Mouse (Mus musculus) embryonic facial prominence, embryonic 14.5 days (tissue): ENCODE data around the gene Cd101. TPM values are rescaled to one million over a fixed set of nuclear protein-coding genes. Genes with fewer than 3 reads are reported as not detected.

Experiments used
- ATAC-seq: fragments of 200-750 bp; cut with Nextera tagmentation; 2 replicates; pipeline ENCODE4 v1.8.0; 2017; ENCODE audit warnings: low read depth, moderate number of reproducible peaks, moderate TSS enrichment
- DNase-seq: peaks from one replicate; pipeline ENCODE4 v3.0.0-alpha.2; 2015; ENCODE audit warnings: low spot score
- H3K27ac ChIP-seq: fragments of 300-500 bp; sonication (generic); replicated peaks from 2 replicates; pipeline ENCODE4 v1.5.1; 2014; ENCODE audit warnings: low read depth, mild to moderate bottlenecking, low read length, moderate library complexity
- H3K27me3 ChIP-seq: fragments of 300-500 bp; sonication (generic); replicated peaks from 2 replicates; pipeline ENCODE4 v1.6.1; 2014; ENCODE audit warnings: low read length; ENCODE audit not compliant: control insufficient read depth, insufficient read depth
- H3K36me3 ChIP-seq: fragments of 300-500 bp; sonication (generic); 2 replicates; pipeline ENCODE4 v1.6.1; 2014; ENCODE audit warnings: low read length, mixed read lengths; ENCODE audit not compliant: control insufficient read depth, insufficient read depth
- H3K4me1 ChIP-seq: fragments of 300-500 bp; sonication (generic); 2 replicates; pipeline ENCODE4 v1.6.1; 2014; ENCODE audit warnings: antibody characterized with exemption, low read length; ENCODE audit not compliant: control insufficient read depth, insufficient read depth
- H3K4me2 ChIP-seq: fragments of 300-500 bp; sonication (generic); 2 replicates; pipeline ENCODE4 v1.6.1; 2014; ENCODE audit warnings: low read depth, mild to moderate bottlenecking, low read length, moderate library complexity, mixed read lengths
- H3K4me3 ChIP-seq: fragments of 300-500 bp; sonication (generic); 2 replicates; pipeline ENCODE4 v1.5.1; 2014; ENCODE audit warnings: low read depth, mild to moderate bottlenecking, low read length
- H3K9ac ChIP-seq: fragments of 300-500 bp; sonication (generic); 2 replicates; pipeline ENCODE4 v1.6.1; 2014; ENCODE audit warnings: low read depth, mild to moderate bottlenecking, low read length, moderate library complexity, mixed read lengths
- H3K9me3 ChIP-seq: fragments of 300-500 bp; sonication (generic); 2 replicates; pipeline ENCODE4 v1.6.1; 2016; ENCODE audit warnings: low read length; ENCODE audit not compliant: control insufficient read depth
- WGBS: fragments of 180-500 bp; shearing (Covaris S2); extraction: QIAGEN DNeasy Blood & Tissue Kit; methylation state at CpG from one replicate; pipeline ENCODE4 v1.1.7; 2014; 5-methylcytosine and 5-hydroxymethylcytosine counted together
- polyA plus RNA-seq: library from polyadenylated mRNA; unstranded; fragments of >200 nt; fragmentation: Nextera tagmentation; extraction: Ambion mirVana; gene quantifications from 2 replicates; pipeline ENCODE4 v1.2.1, GENCODE M21; 2014

Gene Cd101
- polyA plus RNA-seq = 0.18 and 0.24 TPM in 2 replicates

DNA sequence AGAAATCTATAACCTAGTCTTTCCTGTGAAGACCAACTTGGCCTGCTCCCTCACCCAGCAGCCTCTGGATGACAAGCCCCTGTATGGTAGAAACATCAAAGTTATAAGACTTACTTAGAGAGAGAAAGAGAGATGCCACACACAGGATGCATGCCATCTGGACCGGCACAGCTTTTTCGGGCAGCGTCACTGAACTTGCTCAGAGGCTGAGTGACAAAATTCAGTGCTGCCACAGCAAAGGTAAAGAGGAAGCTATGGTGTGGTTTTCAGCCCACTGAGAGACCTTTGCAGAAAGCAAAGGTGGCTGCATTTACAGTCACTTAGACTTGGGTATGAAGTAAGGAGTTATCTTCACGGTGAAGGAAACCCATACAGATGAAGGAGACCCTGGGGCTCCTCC is at the start of gene Cd101:
Gene Cd101, minus strand, starts transcription at position 218 of the 400 bp plus-strand sequence.
- Histone ChIP-seq H3K4me1 (peaks cover 15% of the 10 kb centered on the region; the same call in 1 of the 2 replicates), H3K27ac (no peak within 1 kb of the TSS), H3K27me3 (no peaks in the 10 kb centered on the region), H3K9me3 (no peaks in the 10 kb centered on the region), H3K4me3 (no peak within 1 kb of the TSS), H3K9ac (no peak within 1 kb of the TSS), H3K4me2 (no peak within 1 kb of the TSS), H3K36me3 (no peaks in the 10 kb centered on the region)
- no peak for ATAC-seq
- DNase-seq = no peak
- WGBS = 82% methylated on average over 4 of the region's 4 CpGs

DNA sequence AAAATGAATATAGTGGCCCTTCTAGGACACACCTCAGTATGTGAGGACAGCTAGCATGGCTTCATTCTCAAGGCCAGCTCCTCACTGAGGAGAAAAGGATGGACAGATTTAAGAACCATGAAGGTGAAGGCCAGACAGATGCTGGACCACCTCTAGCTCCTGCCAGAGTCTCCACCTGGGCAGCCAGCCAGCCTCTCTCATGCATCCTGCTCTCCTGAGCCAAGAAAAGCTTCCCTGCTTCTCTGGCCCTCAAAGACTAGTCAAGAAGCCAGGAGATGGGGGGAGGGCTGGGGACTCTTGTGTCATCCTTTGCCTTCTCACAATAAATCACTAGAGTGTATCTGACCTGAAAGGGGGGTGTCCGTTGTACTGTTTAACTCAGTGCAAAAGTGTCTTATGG is 49.0 kb upstream of the Cd101 start:
- WGBS = 58% methylated on average over 1 of the region's 1 CpGs
- peaks cover 10% of the 10 kb centered on the region for H3K4me1 ChIP-seq
- no peak overlapping the region for H3K27ac ChIP-seq
- H3K9me3 ChIP-seq = no peaks in the 10 kb centered on the region
- H3K36me3 ChIP-seq = peaks cover 34% of the 10 kb centered on the region
- H3K27me3 ChIP-seq = no peaks in the 10 kb centered on the region
- no peak overlapping the region for H3K4me3 ChIP-seq
- DNase-seq = peak; percentile 78
- H3K9ac ChIP-seq = no peak overlapping the region
- no peak for ATAC-seq
- no peak overlapping the region for H3K4me2 ChIP-seq

DNA sequence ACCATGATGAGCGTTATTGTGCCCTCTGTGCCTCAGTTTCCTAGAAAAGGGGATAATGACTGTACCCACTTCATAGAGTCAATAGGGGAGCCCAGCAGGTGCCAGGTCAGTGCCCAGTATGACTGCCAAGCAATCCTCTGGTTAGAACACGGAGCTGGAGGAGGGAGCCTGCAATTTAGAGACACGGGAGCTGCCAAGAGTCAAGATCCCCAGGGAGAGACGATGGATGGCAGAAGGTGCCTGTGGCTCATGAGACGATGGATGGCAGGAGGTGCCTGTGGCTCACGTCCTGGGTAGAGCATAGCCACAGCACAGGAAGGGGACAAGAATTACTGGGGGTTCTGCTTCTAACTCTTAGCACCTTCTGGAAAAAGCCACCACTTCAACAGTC is 48.3 kb upstream of the Cd101 start:
- Histone ChIP-seq H3K4me3 (no peak overlapping the region), H3K4me2 (no peak overlapping the region), H3K9me3 (no peaks in the 10 kb centered on the region), H3K27ac (no peak overlapping the region), H3K4me1 (peaks cover 15% of the 10 kb centered on the region), H3K9ac (no peak overlapping the region), H3K36me3 (peaks cover 39% of the 10 kb centered on the region), H3K27me3 (no peaks in the 10 kb centered on the region)
- DNase-seq = no peak
- no peak for ATAC-seq
- 82% methylated on average over 6 of the region's 6 CpGs for WGBS

DNA sequence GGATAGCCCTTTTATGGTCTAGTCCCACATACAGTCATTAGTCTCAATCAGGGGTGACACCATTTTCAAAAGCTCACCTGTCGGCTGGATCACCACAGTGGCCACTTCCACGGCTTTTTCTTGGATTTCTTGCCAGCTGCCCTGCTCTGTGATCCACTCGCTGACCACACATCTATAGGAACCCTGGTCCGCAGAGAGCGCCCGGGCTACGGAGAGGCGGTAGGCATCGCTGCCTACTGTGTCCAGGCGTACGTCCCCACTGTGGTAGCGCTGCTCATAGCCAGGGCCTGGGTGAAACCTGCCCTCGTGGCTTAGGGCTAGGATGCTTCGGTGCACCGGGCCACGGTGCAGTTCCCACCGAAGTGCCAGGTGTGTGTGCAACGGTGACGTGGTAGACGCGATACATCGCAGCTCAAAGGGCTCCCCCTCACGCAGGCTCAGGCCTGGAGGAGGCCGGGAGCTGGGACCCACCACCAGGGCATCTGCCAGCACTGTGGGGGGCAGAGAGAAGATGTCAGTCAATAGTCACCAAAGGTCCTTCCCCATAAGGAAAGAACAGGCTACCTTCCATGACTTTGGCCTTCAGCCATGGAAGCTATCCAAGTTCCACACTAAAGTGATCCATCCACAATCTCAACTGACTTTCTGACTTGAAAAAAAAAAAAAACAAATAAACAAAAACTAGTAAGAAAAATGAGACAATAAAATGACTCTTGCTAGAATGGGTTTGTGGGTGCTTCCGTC is 47.8 kb upstream of the Cd101 start:
- Histone ChIP-seq H3K27ac (no peak overlapping the region), H3K9ac (no peak overlapping the region), H3K27me3 (no peaks in the 10 kb centered on the region), H3K4me3 (no peak overlapping the region), H3K4me2 (no peak overlapping the region), H3K9me3 (no peaks in the 10 kb centered on the region), H3K4me1 (peaks cover 15% of the 10 kb centered on the region), H3K36me3 (peaks cover 45% of the 10 kb centered on the region)
- DNase-seq (no peak), ATAC-seq (no peak)
- 96% methylated on average over 24 of the region's 25 CpGs for WGBS

DNA sequence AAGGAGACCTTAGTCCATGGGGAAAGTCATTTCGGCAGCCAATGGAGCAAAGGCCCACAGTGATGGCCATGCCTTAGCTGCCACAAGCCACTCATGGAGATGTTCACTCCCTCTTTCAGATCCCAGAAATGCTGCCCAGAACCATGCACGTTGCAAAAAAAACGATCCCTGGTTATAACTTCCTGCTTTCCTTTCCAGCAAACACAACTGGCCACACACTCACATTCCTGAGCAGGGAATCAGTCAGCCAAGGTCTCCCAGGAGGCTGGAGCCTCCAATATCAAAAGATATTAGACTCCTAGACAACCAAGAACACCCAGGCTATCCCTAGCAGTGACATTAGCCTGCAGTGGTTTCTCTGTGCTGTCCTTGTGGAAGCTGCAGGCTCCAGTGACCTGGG is 46.5 kb upstream of the Cd101 start:
- DNase-seq (no peak), ATAC-seq (no peak)
- H3K4me3 ChIP-seq = no peak overlapping the region
- H3K9me3 ChIP-seq = no peaks in the 10 kb centered on the region
- H3K36me3 ChIP-seq = peaks cover 53% of the 10 kb centered on the region
- H3K9ac ChIP-seq = no peak overlapping the region
- peaks cover 22% of the 10 kb centered on the region for H3K4me1 ChIP-seq
- no peaks in the 10 kb centered on the region for H3K27me3 ChIP-seq
- 68% methylated on average over 3 of the region's 3 CpGs for WGBS
- no peak overlapping the region for H3K4me2 ChIP-seq
- no peak overlapping the region for H3K27ac ChIP-seq

DNA sequence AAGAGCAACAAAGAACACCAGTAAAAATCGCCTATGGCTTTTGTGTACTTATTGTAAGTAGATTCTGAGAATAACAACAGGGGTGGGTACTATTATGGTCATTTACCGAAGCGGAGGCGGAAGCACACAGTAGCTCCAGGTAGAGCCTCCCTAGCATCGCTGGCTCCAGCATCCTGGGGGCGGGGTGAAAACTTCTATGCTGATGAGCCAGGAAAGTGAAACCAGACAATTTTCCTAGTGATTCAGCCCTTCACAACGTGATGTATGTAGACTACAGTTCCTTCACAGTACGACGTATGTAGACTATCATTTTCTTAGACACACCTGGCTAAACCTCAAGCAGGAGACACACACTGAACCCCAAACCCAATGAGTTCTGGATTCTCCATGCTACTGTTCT is 44.0 kb upstream of the Cd101 start:
- WGBS = 59% methylated on average over 9 of the region's 9 CpGs
- Histone ChIP-seq H3K9ac (no peak overlapping the region), H3K36me3 (peaks cover 38% of the 10 kb centered on the region), H3K4me2 (no peak overlapping the region), H3K4me3 (no peak overlapping the region), H3K9me3 (no peaks in the 10 kb centered on the region), H3K27me3 (no peaks in the 10 kb centered on the region), H3K4me1 (peaks cover 38% of the 10 kb centered on the region), H3K27ac (peak overlapping the region; percentile 2; the same call in 1 of the 2 replicates)
- ATAC-seq (no peak), DNase-seq (peak; percentile 47)

DNA sequence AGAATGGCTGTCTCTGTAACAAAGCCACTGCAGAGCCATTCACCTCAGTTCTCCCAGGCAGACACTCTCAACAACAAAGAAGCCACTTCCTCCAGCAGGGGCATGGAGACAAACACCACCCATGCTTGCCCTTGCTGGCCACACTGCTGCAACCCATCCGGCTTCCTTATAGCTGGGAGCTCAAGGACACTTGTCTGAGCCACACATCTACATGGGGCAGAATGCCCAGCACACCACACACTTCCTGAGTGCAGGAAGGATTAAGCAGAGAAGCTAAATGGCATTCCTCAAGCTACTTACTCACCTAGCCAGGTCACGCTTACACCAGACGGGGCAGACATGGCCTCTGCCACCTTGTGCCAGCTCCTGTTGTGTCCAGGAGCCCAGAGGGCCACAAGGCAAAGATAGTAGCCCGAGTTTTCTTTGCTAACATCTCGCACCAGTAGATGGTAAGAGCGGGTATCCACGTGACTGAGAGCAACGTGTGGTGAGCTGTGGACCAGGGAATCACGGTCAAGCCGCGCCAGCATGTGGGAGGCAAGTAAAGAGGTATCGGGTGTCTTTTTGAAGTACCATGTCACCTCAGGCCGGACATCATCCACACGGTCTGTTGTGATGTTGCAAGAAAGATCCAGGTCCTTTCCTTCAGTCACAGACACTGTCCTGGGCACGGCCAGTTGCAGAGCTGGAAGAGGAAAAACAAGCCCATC is 43.3 kb upstream of the Cd101 start:
- Histone ChIP-seq H3K4me1 (peaks cover 42% of the 10 kb centered on the region), H3K9me3 (no peaks in the 10 kb centered on the region), H3K9ac (no peak overlapping the region), H3K27me3 (no peaks in the 10 kb centered on the region), H3K36me3 (peaks cover 34% of the 10 kb centered on the region), H3K27ac (peak overlapping the region; percentile 2; the same call in 1 of the 2 replicates), H3K4me2 (no peak overlapping the region), H3K4me3 (no peak overlapping the region)
- DNase-seq (no peak), ATAC-seq (no peak)
- WGBS = 78% methylated on average over 15 of the region's 15 CpGs

DNA sequence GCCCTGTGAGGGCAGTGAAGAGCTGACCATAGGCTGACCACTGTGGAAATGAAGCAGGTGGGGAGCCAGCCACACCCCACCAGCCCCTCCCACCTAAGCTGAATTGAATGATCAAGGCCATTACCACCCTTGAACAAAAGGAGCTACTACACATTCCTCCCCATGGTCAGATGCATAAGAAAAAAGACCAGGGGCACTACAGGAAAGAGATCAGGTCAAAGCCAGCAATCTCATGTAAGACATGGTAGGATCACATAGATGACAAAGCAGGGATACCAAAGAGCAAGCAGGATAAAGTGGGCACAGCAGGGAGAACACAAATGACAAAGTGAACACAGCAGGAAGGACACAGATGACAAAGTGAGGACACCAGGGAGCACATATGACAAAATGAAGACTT is 42.2 kb upstream of the Cd101 start:
- H3K4me3 ChIP-seq = no peak overlapping the region
- no peak overlapping the region for H3K9ac ChIP-seq
- H3K27ac ChIP-seq = peak overlapping the region; percentile 61; the same call in 1 of the 2 replicates
- no peak for DNase-seq
- H3K27me3 ChIP-seq = no peaks in the 10 kb centered on the region
- H3K9me3 ChIP-seq = no peaks in the 10 kb centered on the region
- no peak overlapping the region for H3K4me2 ChIP-seq
- H3K4me1 ChIP-seq = peaks cover 42% of the 10 kb centered on the region
- H3K36me3 ChIP-seq = peaks cover 23% of the 10 kb centered on the region
- ATAC-seq = no peak
